Comparison of ENCODE assay signal across 8 mouse cellular contexts in genomic region chr19:32756636-32756899, GRCm38 (mm10). TPM values are rescaled to one million over a fixed set of nuclear protein-coding genes. Genes with fewer than 3 reads are reported as not detected.
DNase-seq lines count a peak whose midpoint lies in the region; ATAC-seq lines count a peak whose summit lies in the region.

No protein-coding gene starts in this region.

- H3K4me2 ChIP-seq in forebrain, embryonic 13.5 days, result peak overlapping the region; percentile 95
- H3K4me2 ChIP-seq in liver, embryonic 12.5 days, result peak overlapping the region; percentile 94

- no peaks in the 10 kb centered on the region for H3K36me3 ChIP-seq in forebrain, embryonic 13.5 days (ENCODE audit: poor library complexity, severe bottlenecking)
- H3K36me3 ChIP-seq in liver, embryonic 12.5 days, result no peaks in the 10 kb centered on the region

- 0% methylated on average over 14 of the region's 14 CpGs for WGBS in forebrain, embryonic 13.5 days
- under 1% methylated on average over 14 of the region's 14 CpGs for WGBS in liver, embryonic 12.5 days (ENCODE audit: insufficient replicate concordance)

- peak; percentile 22 for ATAC-seq in frontal cortex, adult (ENCODE audit: low TSS enrichment)
- peak; percentile 53 for ATAC-seq in forebrain, embryonic 13.5 days
- ATAC-seq in liver, embryonic 12.5 days, result no peak

- no peaks in the 10 kb centered on the region for H3K27me3 ChIP-seq in forebrain, embryonic 13.5 days
- peaks cover 9% of the 10 kb centered on the region; the same call in 1 of the 2 replicates for H3K27me3 ChIP-seq in liver, embryonic 12.5 days (replicated peaks)

- H3K9me3 ChIP-seq in forebrain, embryonic 13.5 days (replicated peaks), result no peaks in the 10 kb centered on the region
- H3K9me3 ChIP-seq in liver, embryonic 12.5 days (replicated peaks), result no peaks in the 10 kb centered on the region

- H3K4me3 ChIP-seq in forebrain, embryonic 13.5 days, result peak overlapping the region; percentile 97
- peak overlapping the region; percentile 96 for H3K4me3 ChIP-seq in liver, embryonic 12.5 days

- peaks cover 34% of the 10 kb centered on the region for H3K4me1 ChIP-seq in forebrain, embryonic 13.5 days
- H3K4me1 ChIP-seq in liver, embryonic 12.5 days, result peaks cover 42% of the 10 kb centered on the region

- peak overlapping the region; percentile 88 for H3K9ac ChIP-seq in forebrain, embryonic 13.5 days
- H3K9ac ChIP-seq in liver, embryonic 12.5 days, result peak overlapping the region; percentile 75

- no peak for DNase-seq in frontal cortex, adult 2 months (ENCODE audit: extremely low spot score in 1 of 2, low spot score in 1 of 2)
- peak; percentile 77 for DNase-seq in CD4-positive, CD25-positive, alpha-beta regulatory T cell, adult 2 months (ENCODE audit: low read depth, low spot score)
- no peak for DNase-seq in Muller cell, postnatal 12 days (ENCODE audit: inconsistent ontology term)
- DNase-seq in spleen, adult 18-20 months, result no peak
- no peak for DNase-seq in adrenal gland, adult (ENCODE audit: inconsistent age in 2 of 2, low spot score in 1 of 2)

- peak overlapping the region; percentile 99 for H3K27ac ChIP-seq in forebrain, embryonic 13.5 days
- H3K27ac ChIP-seq in liver, embryonic 12.5 days, result peak overlapping the region; percentile 93

RNA-seq across cellular contexts. Expression of gene Pten, which starts 0.7 kb away (rescaled TPM):
- 64.6 and 66.3 TPM in 2 replicates for polyA plus RNA-seq in frontal cortex, adult 2 months (2012; rRNA removed)
- 10.9 and 12.3 TPM in 2 replicates for polyA plus RNA-seq in forebrain, embryonic 13.5 days (2015; fragmentation: Nextera tagmentation; extraction: Ambion mirVana)
- 5.4 and 5.9 TPM in 2 replicates for polyA plus RNA-seq in liver, embryonic 12.5 days (2016; fragmentation: Nextera tagmentation; extraction: Ambion mirVana)

RNA-seq across cellular contexts. Expression of gene Atad1, which starts 17.0 kb away (rescaled TPM):
- polyA plus RNA-seq in frontal cortex, adult 2 months (2012; rRNA removed), result 66.8 and 70.7 TPM in 2 replicates
- 102 and 112 TPM in 2 replicates for polyA plus RNA-seq in forebrain, embryonic 13.5 days (2015; fragmentation: Nextera tagmentation; extraction: Ambion mirVana)
- 32.2 and 32.3 TPM in 2 replicates for polyA plus RNA-seq in liver, embryonic 12.5 days (2016; fragmentation: Nextera tagmentation; extraction: Ambion mirVana)
